Mouse (Mus musculus) small intestine, adult 2 months (tissue): ENCODE data around the gene Sf3b4. TPM values are rescaled to one million over a fixed set of nuclear protein-coding genes. Genes with fewer than 3 reads are reported as not detected.

ENCODE experiments used
- H3K27ac ChIP-seq: fragments of 200-500 bp; 2 replicates; pipeline ENCODE4 v1.5.1; 2012; ENCODE audit warnings: low read depth, low read length, control low read depth, inconsistent platforms; ENCODE audit not compliant: insufficient read depth
- H3K27me3 ChIP-seq: fragments of 200-500 bp; 2 replicates; pipeline ENCODE4 v1.6.1; 2012; ENCODE audit warnings: mild to moderate bottlenecking, moderate library complexity, low read length, inconsistent platforms; ENCODE audit not compliant: control insufficient read depth, insufficient read depth
- H3K36me3 ChIP-seq: fragments of 200-500 bp; 2 replicates; pipeline ENCODE4 v1.6.1; 2012; ENCODE audit warnings: mild to moderate bottlenecking, low read length, control low read depth, inconsistent platforms; ENCODE audit not compliant: control insufficient read depth, insufficient read depth
- H3K4me1 ChIP-seq: fragments of 200-500 bp; 2 replicates; pipeline ENCODE4 v1.6.1; 2012; ENCODE audit warnings: low read length, inconsistent platforms, mixed read lengths; ENCODE audit not compliant: control insufficient read depth, insufficient read depth, insufficient read length
- H3K4me3 ChIP-seq: fragments of 200-500 bp; 2 replicates; pipeline ENCODE4 v1.5.1; 2012; ENCODE audit warnings: low read depth, mild to moderate bottlenecking, control low read depth, inconsistent platforms, low read length, moderate library complexity
- CTCF ChIP-seq: fragments of 200-500 bp; IDR thresholded peaks from 2 replicates; pipeline ENCODE4 v1.5.1; 2012; ENCODE audit warnings: low read depth, mild to moderate bottlenecking, control low read depth, inconsistent platforms, low read length, moderate library complexity, mixed read lengths; ENCODE audit not compliant: insufficient replicate concordance, insufficient read length; ENCODE audit errors: extremely low read depth
- POLR2A ChIP-seq: fragments of 200-500 bp; IDR thresholded peaks from 2 replicates; pipeline ENCODE4 v1.6.1; 2012; ENCODE audit warnings: low read depth, mild to moderate bottlenecking, control low read depth, inconsistent platforms, low read length, moderate library complexity
- WGBS: fragments of 180-500 bp; shearing (Covaris S2); methylation state at CpG from one replicate; pipeline ENCODE4 v1.1.7; 2018; 5-methylcytosine and 5-hydroxymethylcytosine counted together
- polyA plus RNA-seq: library from polyadenylated mRNA; depleted of rRNA; stranded (reverse); fragments of >200 nt; gene quantifications from 2 replicates; pipeline ENCODE4 v1.2.3, GENCODE M21; 2012; rRNA removed

Sf3b4 gene
- polyA plus RNA-seq: 42.2 and 73.2 TPM in 2 replicates

DNA sequence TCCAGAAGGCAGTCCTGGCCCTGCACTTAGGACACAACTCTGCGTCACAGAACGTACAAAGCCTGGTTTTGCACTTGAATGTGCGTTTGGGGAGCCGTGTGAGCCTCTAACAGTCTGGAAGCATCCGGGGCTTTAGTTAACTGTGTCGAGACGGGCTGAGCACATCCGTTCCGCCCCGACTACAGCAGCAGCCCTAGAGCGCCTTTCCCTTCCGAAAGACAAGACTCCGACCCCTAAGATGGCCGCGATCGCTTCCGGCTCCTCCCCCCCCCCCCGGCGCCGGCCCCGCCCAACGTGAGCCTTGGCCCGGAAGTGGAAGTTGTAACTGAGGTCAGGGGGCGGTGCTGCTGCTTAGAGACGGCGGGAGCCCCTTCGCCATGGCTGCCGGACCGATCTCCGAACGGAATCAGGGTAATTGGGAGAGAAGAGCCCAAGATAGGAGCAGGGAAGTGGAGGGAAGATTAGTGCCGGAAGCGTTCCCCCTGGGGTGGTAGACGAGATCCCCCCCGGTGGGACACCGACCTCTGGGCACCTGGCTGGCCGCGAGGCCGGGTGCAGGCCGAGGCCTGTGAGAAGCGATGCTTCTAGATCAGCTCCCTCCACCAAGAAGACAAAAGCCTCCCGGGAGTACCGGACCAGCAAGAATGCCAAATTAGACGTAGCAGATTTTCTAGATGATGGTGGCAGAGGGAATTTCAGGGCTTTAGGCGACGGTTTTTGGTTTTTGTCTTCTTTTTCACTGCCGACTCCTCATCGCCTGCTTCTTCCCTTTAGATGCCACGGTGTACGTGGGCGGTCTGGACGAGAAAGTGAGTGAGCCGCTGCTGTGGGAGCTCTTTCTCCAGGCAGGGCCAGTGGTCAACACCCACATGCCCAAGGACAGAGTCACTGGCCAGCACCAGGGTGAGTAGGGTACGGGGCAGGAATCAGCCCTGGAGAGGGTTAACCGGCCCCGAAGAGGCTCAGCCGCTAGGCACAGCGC lies at the start of gene Sf3b4:
TSS of gene Sf3b4 (plus strand) at position 136 of the 982 bp plus-strand sequence.
- under 1% methylated on average over 58 of the region's 58 CpGs for WGBS
- peaks cover 41% of the 10 kb centered on the region for H3K36me3 ChIP-seq
- peaks cover 10% of the 10 kb centered on the region; the same call in 1 of the 2 replicates for H3K4me1 ChIP-seq

DNA sequence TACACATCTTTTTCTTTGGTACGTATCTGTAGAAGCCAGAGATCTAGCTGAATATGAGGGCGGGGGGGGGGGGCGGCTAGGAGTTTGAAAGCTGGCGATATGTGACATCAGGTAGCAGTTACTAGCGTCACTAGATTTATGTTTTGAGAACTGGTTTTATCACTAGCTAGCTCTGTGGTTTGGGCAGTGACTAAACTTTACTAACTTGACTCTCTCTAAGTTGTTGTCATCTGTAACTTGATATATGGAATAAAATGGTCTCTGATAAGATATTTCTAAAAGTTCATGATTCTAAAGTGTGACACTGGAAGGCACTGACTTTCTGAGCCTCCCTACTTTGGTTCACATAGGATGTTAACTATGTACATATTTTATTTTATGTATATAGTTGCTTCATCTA lies 47.9 kb upstream of the Sf3b4 start:
- H3K36me3 ChIP-seq: no peaks in the 10 kb centered on the region
- TF ChIP-seq CTCF (no peak), POLR2A (no peak)
- H3K4me3 ChIP-seq: no peak overlapping the region
- H3K4me1 ChIP-seq: no peaks in the 10 kb centered on the region
- H3K27ac ChIP-seq: no peak overlapping the region
- 93% methylated on average over 5 of the region's 5 CpGs for WGBS
- no peaks in the 10 kb centered on the region; the same call in 1 of the 2 replicates for H3K27me3 ChIP-seq

More for the DNA sequence above, at the start of gene Sf3b4:
- peak within 1 kb of the TSS; percentile 98 for H3K4me3 ChIP-seq
- peak within 1 kb of the TSS; percentile 99 for H3K27ac ChIP-seq
- TF ChIP-seq CTCF (no peak), POLR2A (peak; percentile 97)
- no peaks in the 10 kb centered on the region for H3K27me3 ChIP-seq

DNA sequence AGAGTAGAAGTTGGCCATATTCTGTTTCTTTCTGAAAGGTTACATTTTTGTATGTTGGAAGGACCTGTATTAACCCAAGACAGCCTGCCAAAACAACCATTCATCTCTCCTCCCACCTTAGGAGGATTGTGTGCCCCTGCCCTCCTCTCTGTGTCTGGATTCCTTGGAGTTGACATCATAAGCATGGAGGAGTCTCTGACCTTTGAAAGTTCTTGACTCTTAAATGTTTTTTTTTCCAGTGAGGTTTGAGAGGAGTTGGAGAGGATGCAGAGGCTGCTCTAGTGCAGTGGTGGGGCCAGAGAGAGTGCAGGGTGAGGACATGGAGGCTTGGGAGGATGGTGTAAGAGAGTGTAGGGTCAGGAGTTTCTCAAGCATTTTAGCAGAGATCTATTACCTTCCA lies 44.0 kb upstream of the Sf3b4 start:
- Histone ChIP-seq H3K4me3 (no peak overlapping the region), H3K36me3 (no peaks in the 10 kb centered on the region), H3K4me1 (no peaks in the 10 kb centered on the region), H3K27ac (no peak overlapping the region), H3K27me3 (no peaks in the 10 kb centered on the region; the same call in 1 of the 2 replicates)
- TF ChIP-seq POLR2A: no peak
- TF ChIP-seq CTCF: no peak

DNA sequence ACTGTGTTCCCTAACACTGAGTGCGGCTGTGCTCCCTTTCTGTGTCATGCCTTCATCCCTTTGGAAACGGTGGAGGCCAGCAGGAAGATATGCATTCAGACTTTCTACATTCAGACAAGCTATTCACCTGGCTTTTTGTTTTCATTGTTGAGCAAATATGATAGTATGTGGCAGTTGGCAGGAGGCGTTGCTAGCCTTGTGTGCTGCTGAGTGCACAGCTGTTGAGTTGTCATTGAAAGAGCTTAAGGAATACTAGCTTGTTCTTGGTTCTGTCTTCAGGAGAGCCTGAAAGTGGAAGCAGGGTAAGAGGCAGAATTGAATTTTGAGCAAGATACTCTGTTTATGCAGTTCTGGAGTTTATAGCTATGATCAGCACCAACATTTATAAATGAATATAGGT lies 39.7 kb upstream of the Sf3b4 start:
- H3K27ac ChIP-seq: no peak overlapping the region
- H3K4me1 ChIP-seq: peaks cover 3% of the 10 kb centered on the region; the same call in 1 of the 2 replicates
- no peak overlapping the region for H3K4me3 ChIP-seq
- TF ChIP-seq CTCF (no peak), POLR2A (no peak)
- WGBS: 62% methylated on average over 3 of the region's 3 CpGs
- no peaks in the 10 kb centered on the region for H3K27me3 ChIP-seq
- no peaks in the 10 kb centered on the region; the same call in 1 of the 2 replicates for H3K36me3 ChIP-seq

DNA sequence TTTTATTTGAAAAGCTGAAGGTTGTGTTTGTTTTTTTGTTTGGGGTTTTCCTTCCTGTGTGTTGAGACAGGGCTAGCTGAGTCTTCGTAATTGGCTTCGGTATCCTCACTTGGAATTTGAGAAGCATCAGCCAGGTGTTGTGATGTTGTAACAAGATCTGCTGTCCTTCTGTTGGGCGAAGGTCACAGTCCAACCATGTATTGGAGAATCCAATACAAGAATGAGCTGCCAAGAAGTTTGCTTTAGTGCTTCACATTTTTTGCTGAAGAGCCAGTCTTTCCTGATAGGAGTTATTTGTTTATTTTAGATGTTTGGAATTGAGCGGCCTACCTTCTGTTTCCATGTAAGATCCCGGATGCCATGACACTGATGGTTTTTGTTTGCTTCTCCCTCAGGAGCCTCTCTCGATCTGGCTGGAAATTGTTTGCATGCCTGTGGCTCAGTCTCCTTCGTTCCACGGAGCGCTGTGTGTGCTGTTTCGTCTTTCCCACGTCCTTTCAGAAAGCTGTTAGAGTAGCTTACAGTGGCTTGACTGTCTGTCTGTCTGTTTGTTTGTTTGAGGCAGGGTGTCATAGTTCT lies 38.7 kb upstream of the Sf3b4 start:
- Histone ChIP-seq H3K27ac (peak overlapping the region; percentile 3; the same call in 1 of the 2 replicates), H3K27me3 (no peaks in the 10 kb centered on the region), H3K36me3 (peaks cover 2% of the 10 kb centered on the region; the same call in 1 of the 2 replicates), H3K4me3 (no peak overlapping the region), H3K4me1 (peaks cover 3% of the 10 kb centered on the region; the same call in 1 of the 2 replicates)
- WGBS: 57% methylated on average over 11 of the region's 11 CpGs
- TF ChIP-seq CTCF (no peak), POLR2A (no peak)

DNA sequence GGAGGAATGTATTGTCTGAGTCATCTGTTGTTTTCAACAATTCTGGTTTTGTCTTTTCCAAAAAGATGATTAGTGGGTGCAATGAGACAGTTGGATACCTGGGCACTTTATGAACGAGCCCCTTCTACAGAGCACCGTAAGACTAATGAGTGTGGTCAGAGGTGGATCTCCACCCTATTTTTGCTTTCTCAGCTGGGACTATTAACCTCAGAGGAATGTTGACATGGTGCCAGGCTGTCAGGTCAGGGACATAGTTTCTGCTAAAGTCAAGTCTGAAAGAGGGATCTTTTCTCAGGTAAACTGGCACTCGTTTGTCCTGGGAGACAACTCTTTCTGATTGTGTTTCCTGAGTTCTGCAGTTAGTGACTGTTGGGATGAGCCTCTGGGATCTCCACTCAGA lies 37.1 kb upstream of the Sf3b4 start:
- WGBS: 34% methylated on average over 3 of the region's 3 CpGs
- TF ChIP-seq POLR2A (no peak), CTCF (no peak)
- H3K27me3 ChIP-seq: no peaks in the 10 kb centered on the region

DNA sequence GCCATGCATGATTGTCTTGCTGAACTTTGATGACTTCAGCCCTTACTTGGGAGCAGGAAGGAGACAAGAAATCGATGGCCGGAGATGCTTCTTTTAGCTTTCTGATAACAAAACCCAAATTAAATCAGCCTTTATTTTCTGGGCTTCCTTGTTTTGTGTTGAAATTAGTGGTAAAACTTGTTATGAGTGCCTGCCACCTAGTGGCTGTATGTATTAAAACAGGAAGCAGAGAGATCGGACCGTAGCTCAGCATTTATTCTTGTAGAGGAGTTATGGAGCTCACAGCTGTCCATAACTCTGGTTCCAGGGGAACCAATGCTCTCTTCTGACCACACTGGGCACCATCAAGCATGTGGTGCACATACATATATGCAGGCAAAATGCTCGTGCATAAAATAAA lies 24.2 kb upstream of the Sf3b4 start:
- TF ChIP-seq CTCF: no peak
- TF ChIP-seq POLR2A: no peak
- no peaks in the 10 kb centered on the region for H3K27me3 ChIP-seq
- H3K36me3 ChIP-seq: peaks cover 48% of the 10 kb centered on the region
- 9% methylated on average over 5 of the region's 5 CpGs for WGBS
- no peak overlapping the region for H3K4me3 ChIP-seq
- H3K27ac ChIP-seq: no peak overlapping the region
- no peaks in the 10 kb centered on the region for H3K4me1 ChIP-seq

More for the DNA sequence above, 37.1 kb upstream of the Sf3b4 start:
- peaks cover 3% of the 10 kb centered on the region; the same call in 1 of the 2 replicates for H3K4me1 ChIP-seq
- no peak overlapping the region for H3K27ac ChIP-seq
- peaks cover 3% of the 10 kb centered on the region; the same call in 1 of the 2 replicates for H3K36me3 ChIP-seq
- H3K4me3 ChIP-seq: no peak overlapping the region
